Mouse (Mus musculus) midbrain, embryonic 11.5 days (tissue): ENCODE results near the gene Snurf. TPM values are rescaled to one million over a fixed set of nuclear protein-coding genes. Genes with fewer than 3 reads are reported as not detected.

ENCODE experiments used
- polyA plus RNA-seq: library from polyadenylated mRNA; unstranded; fragments of >200 nt; fragmentation: Nextera tagmentation; extraction: Ambion mirVana; gene quantifications from 2 replicates; pipeline ENCODE4 v1.2.1, GENCODE M21; 2014

Gene Snurf
- polyA plus RNA-seq, 1 experiment from 2014 or later = 167 TPM

Other genes starting within 250 kb of the Snurf start
- gene Gm38393, start within 50 bp of the Snurf start, polyA plus RNA-seq = 1.6 and 2.2 TPM in 2 replicates
- 226 and 244 TPM in 2 replicates for gene Snrpn, start 135.2 kb upstream of the Snurf start, polyA plus RNA-seq